Mouse (Mus musculus) heart, embryonic 15.5 days (tissue): ENCODE data around the gene Fat4. TPM values are rescaled to one million over a fixed set of nuclear protein-coding genes. Genes with fewer than 3 reads are reported as not detected.

Source experiments
- ATAC-seq: fragments of 200-750 bp; cut with Nextera tagmentation; replicated peaks from 2 replicates; pipeline ENCODE4 v1.8.0; 2017; ENCODE audit warnings: low read depth, moderate TSS enrichment; ENCODE audit not compliant: insufficient number of reproducible peaks, insufficient read depth, low FRiP score
- H3K27ac ChIP-seq: fragments of 300-500 bp; sonication (generic); 2 replicates; pipeline ENCODE4 v1.5.1; 2015; ENCODE audit warnings: mild to moderate bottlenecking, inconsistent platforms
- H3K27me3 ChIP-seq: fragments of 300-500 bp; sonication (generic); 2 replicates; pipeline ENCODE4 v1.6.1; 2015; ENCODE audit warnings: inconsistent platforms
- H3K36me3 ChIP-seq: fragments of 300-500 bp; sonication (generic); 2 replicates; pipeline ENCODE4 v1.6.1; 2015; ENCODE audit warnings: mild to moderate bottlenecking, inconsistent platforms
- H3K4me1 ChIP-seq: fragments of 300-500 bp; sonication (generic); replicated peaks from 2 replicates; pipeline ENCODE4 v1.6.1; 2015; ENCODE audit warnings: inconsistent platforms
- H3K4me2 ChIP-seq: fragments of 300-500 bp; sonication (generic); 2 replicates; pipeline ENCODE4 v1.6.1; 2015; ENCODE audit warnings: inconsistent platforms, mild to moderate bottlenecking, moderate library complexity
- H3K4me3 ChIP-seq: fragments of 300-500 bp; sonication (generic); 2 replicates; pipeline ENCODE4 v1.5.1; 2015; ENCODE audit warnings: mild to moderate bottlenecking, inconsistent platforms
- H3K9ac ChIP-seq: fragments of 300-500 bp; sonication (generic); 2 replicates; pipeline ENCODE4 v1.6.1; 2015; ENCODE audit warnings: mild to moderate bottlenecking, inconsistent platforms
- H3K9me3 ChIP-seq: fragments of 300-500 bp; sonication (generic); replicated peaks from 2 replicates; pipeline ENCODE4 v1.6.1; 2016; ENCODE audit warnings: inconsistent platforms
- WGBS: fragments of 180-500 bp; shearing (Covaris S2); methylation state at CpG from one replicate; pipeline ENCODE4 v1.1.7; 2015; ENCODE audit warnings: mixed read lengths; 5-methylcytosine and 5-hydroxymethylcytosine counted together
- polyA plus RNA-seq: library from polyadenylated mRNA; unstranded; fragments of >200 nt; fragmentation: Nextera tagmentation; extraction: Ambion mirVana; gene quantifications from 2 replicates; pipeline ENCODE4 v1.2.1, GENCODE M21; 2015

The Fat4 gene
- polyA plus RNA-seq, 1 experiment from 2014 or later = 2.4 TPM

- Histone ChIP-seq H3K27me3 (no peaks in the 10 kb centered on the region), H3K4me3 (no peak overlapping the region), H3K36me3 (no peaks in the 10 kb centered on the region), H3K27ac (no peak overlapping the region), H3K9me3 (no peaks in the 10 kb centered on the region), H3K9ac (no peak overlapping the region), H3K4me2 (no peak overlapping the region), H3K4me1 (peaks cover 12% of the 10 kb centered on the region)
- ATAC-seq = no peak
- WGBS = 49% methylated on average over 6 of the region's 6 CpGs
Observed at GRCm38 (mm10) chr3:38882778-38883177, 4.0 kb upstream of the Fat4 start.

GRCm38 (mm10) chr3:38883676-38884075 lies 3.1 kb upstream of the Fat4 start:
- Histone ChIP-seq H3K9me3 (no peaks in the 10 kb centered on the region), H3K4me2 (no peak overlapping the region), H3K27me3 (no peaks in the 10 kb centered on the region), H3K9ac (no peak overlapping the region), H3K36me3 (no peaks in the 10 kb centered on the region), H3K4me1 (peaks cover 21% of the 10 kb centered on the region), H3K27ac (no peak overlapping the region), H3K4me3 (no peak overlapping the region)
- 46% methylated on average over 9 of the region's 9 CpGs for WGBS
- no peak for ATAC-seq

GRCm38 (mm10) chr3:38884276-38884675 lies 2.5 kb upstream of the Fat4 start:
- no peaks in the 10 kb centered on the region for H3K36me3 ChIP-seq
- peak overlapping the region; percentile 89 for H3K4me2 ChIP-seq
- peaks cover 26% of the 10 kb centered on the region for H3K4me1 ChIP-seq
- H3K4me3 ChIP-seq = peak overlapping the region; percentile 86
- no peaks in the 10 kb centered on the region for H3K9me3 ChIP-seq
- WGBS = 0% methylated on average over 6 of the region's 6 CpGs
- H3K27me3 ChIP-seq = no peaks in the 10 kb centered on the region
- H3K27ac ChIP-seq = peak overlapping the region; percentile 94
- no peak for ATAC-seq
- no peak overlapping the region for H3K9ac ChIP-seq

GRCm38 (mm10) chr3:38884919-38885418 lies 1.8 kb upstream of the Fat4 start:
- Histone ChIP-seq H3K4me3 (peak overlapping the region; percentile 86), H3K27ac (peak overlapping the region; percentile 94), H3K4me2 (peak overlapping the region; percentile 89), H3K27me3 (no peaks in the 10 kb centered on the region; the same call in 1 of the 2 replicates), H3K4me1 (peaks cover 31% of the 10 kb centered on the region), H3K36me3 (no peaks in the 10 kb centered on the region), H3K9me3 (no peaks in the 10 kb centered on the region), H3K9ac (peak overlapping the region; percentile 75)
- under 1% methylated on average over 24 of the region's 24 CpGs for WGBS
- ATAC-seq = no peak

- Histone ChIP-seq H3K9ac (peak overlapping the region; percentile 75), H3K9me3 (no peaks in the 10 kb centered on the region), H3K36me3 (peaks cover 5% of the 10 kb centered on the region; the same call in 1 of the 2 replicates), H3K4me3 (peak overlapping the region; percentile 86), H3K27me3 (no peaks in the 10 kb centered on the region; the same call in 1 of the 2 replicates), H3K4me1 (peaks cover 31% of the 10 kb centered on the region), H3K27ac (peak overlapping the region; percentile 94), H3K4me2 (peak overlapping the region; percentile 89)
- WGBS = under 1% methylated on average over 35 of the region's 56 CpGs
- ATAC-seq = peak; percentile 95
Observed at GRCm38 (mm10) chr3:38885481-38886001, 1.2 kb upstream of the Fat4 start.

GRCm38 (mm10) chr3:38886061-38886821 lies 499 bp upstream of the Fat4 start:
- ATAC-seq = peak; percentile 29; the same call in 1 of the 2 replicates
- no peaks in the 10 kb centered on the region; the same call in 1 of the 2 replicates for H3K27me3 ChIP-seq
- peaks cover 12% of the 10 kb centered on the region; the same call in 1 of the 2 replicates for H3K36me3 ChIP-seq
- peak overlapping the region; percentile 75 for H3K9ac ChIP-seq
- peak overlapping the region; percentile 86 for H3K4me3 ChIP-seq
- peak overlapping the region; percentile 94 for H3K27ac ChIP-seq
- H3K4me2 ChIP-seq = peak overlapping the region; percentile 89
- H3K4me1 ChIP-seq = peaks cover 31% of the 10 kb centered on the region
- under 1% methylated on average over 60 of the region's 60 CpGs for WGBS
- H3K9me3 ChIP-seq = no peaks in the 10 kb centered on the region

GRCm38 (mm10) chr3:38887381-38887991 lies 746 bp downstream of the Fat4 start:
- peak overlapping the region; percentile 75 for H3K9ac ChIP-seq
- under 1% methylated on average over 47 of the region's 47 CpGs for WGBS
- ATAC-seq = no peak
- no peak overlapping the region for H3K27ac ChIP-seq
- H3K4me1 ChIP-seq = peaks cover 37% of the 10 kb centered on the region
- H3K27me3 ChIP-seq = no peaks in the 10 kb centered on the region; the same call in 1 of the 2 replicates
- peaks cover 16% of the 10 kb centered on the region; the same call in 1 of the 2 replicates for H3K36me3 ChIP-seq
- peak overlapping the region; percentile 89 for H3K4me2 ChIP-seq
- H3K4me3 ChIP-seq = peak overlapping the region; percentile 86
- H3K9me3 ChIP-seq = no peaks in the 10 kb centered on the region

- Histone ChIP-seq H3K27me3 (no peaks in the 10 kb centered on the region; the same call in 1 of the 2 replicates), H3K9ac (peak overlapping the region; percentile 75), H3K4me1 (peaks cover 43% of the 10 kb centered on the region), H3K4me3 (peak overlapping the region; percentile 86), H3K9me3 (no peaks in the 10 kb centered on the region), H3K36me3 (peaks cover 16% of the 10 kb centered on the region; the same call in 1 of the 2 replicates), H3K27ac (no peak overlapping the region), H3K4me2 (peak overlapping the region; percentile 89)
- no peak for ATAC-seq
- 14% methylated on average over 24 of the region's 24 CpGs for WGBS
Observed at GRCm38 (mm10) chr3:38888111-38888510, 1.4 kb downstream of the Fat4 start.

GRCm38 (mm10) chr3:38892791-38893224 lies 6.1 kb downstream of the Fat4 start:
- no peak for ATAC-seq
- Histone ChIP-seq H3K4me2 (peak overlapping the region; percentile 50), H3K4me1 (peaks cover 31% of the 10 kb centered on the region), H3K9ac (no peak overlapping the region), H3K27me3 (no peaks in the 10 kb centered on the region; the same call in 1 of the 2 replicates), H3K9me3 (no peaks in the 10 kb centered on the region), H3K4me3 (peak overlapping the region; percentile 23), H3K36me3 (peaks cover 16% of the 10 kb centered on the region; the same call in 1 of the 2 replicates), H3K27ac (no peak overlapping the region)
- 15% methylated on average over 6 of the region's 6 CpGs for WGBS

- Histone ChIP-seq H3K9ac (no peak overlapping the region), H3K27me3 (no peaks in the 10 kb centered on the region), H3K36me3 (no peaks in the 10 kb centered on the region), H3K4me2 (no peak overlapping the region), H3K4me3 (no peak overlapping the region), H3K9me3 (no peaks in the 10 kb centered on the region), H3K4me1 (peaks cover under 1% of the 10 kb centered on the region; the same call in 1 of the 2 replicates), H3K27ac (no peak overlapping the region)
- no peak for ATAC-seq
- 30% methylated on average over 1 of the region's 1 CpGs for WGBS
Observed at GRCm38 (mm10) chr3:38900839-38901238, 14.1 kb downstream of the Fat4 start.

GRCm38 (mm10) chr3:38906832-38907231 lies 20.1 kb downstream of the Fat4 start:
- H3K4me2 ChIP-seq = no peak overlapping the region
- H3K36me3 ChIP-seq = no peaks in the 10 kb centered on the region
- no peak overlapping the region for H3K27ac ChIP-seq
- H3K4me1 ChIP-seq = peaks cover 11% of the 10 kb centered on the region
- no peaks in the 10 kb centered on the region for H3K9me3 ChIP-seq
- H3K27me3 ChIP-seq = no peaks in the 10 kb centered on the region
- ATAC-seq = no peak
- 69% methylated on average over 3 of the region's 3 CpGs for whole genome bisulfite sequencing
- H3K4me3 ChIP-seq = no peak overlapping the region
- no peak overlapping the region for H3K9ac ChIP-seq
